Mouse (Mus musculus): ENCODE measurements at regions not wholly inside any gene's neighbourhood (a gene's known extent, or its start where the extent isn't known, plus 50 kb on each side); places are given as distances from the start of the nearest gene placed in this dataset.

- no peak for DNase-seq
- intact Hi-C loops (cut with DNase I): no loop called here
Measured at GRCm38 (mm10) chr11:6734746-6735430, 76.6 kb downstream of the Ramp3 start.

DNA sequence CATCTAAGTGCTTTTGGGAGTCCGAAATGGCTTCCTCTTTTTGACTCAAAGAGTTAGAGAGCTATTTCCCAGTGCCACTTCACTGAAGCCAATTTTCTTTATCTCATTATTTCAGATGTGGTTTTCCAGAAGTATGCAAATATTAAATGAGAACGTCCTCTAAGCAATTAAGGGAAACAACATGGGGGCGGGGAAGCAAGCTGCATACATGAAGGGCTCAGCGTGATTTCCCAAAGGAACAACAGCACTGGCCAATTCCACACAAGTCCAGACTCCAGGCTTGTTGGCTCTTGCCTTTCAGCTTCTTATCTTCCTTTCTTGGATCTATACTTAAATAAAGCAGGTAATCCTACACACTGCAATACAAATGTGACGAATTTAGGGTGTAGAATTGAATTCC, 73.2 kb downstream of the Ramp3 start:
- intact Hi-C loops (cut with DNase I): no loop called here
- DNase-seq: no peak

Measured in heart, postnatal 36 days (tissue).